Mouse (Mus musculus): ENCODE data around the gene Sucla2. TPM values are rescaled to one million over a fixed set of nuclear protein-coding genes. Genes with fewer than 3 reads are reported as not detected.

The Sucla2 gene
- polyA plus RNA-seq, 1 experiment from 2014 or later, result 103 TPM

DNA sequence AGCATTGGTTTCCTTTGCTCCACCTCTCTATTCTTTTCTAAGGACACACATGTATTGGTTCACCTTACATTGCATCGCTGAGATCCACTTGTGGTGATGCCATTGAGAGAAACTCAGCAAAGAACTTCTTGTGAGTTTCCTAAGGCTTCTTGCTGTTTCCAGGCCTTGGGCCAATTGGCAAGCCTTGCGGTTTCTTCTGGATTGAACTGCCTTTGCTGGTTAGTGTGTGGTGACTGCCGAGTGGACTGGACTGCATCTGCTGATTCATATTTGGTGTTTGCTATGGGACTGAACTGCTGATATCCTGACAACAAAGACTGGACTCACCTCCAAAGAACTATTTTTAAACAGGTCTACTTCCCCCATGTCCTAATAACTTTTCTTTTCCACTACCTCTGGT is 109.2 kb downstream of the Sucla2 start:
- Histone ChIP-seq H3K36me3 (no peaks in the 10 kb centered on the region), H3K27me3 (no peaks in the 10 kb centered on the region), H3K9me3 (replicated peaks) (no peaks in the 10 kb centered on the region), H3K4me3 (no peak overlapping the region), H3K27ac (no peak overlapping the region), H3K9ac (no peak overlapping the region), H3K4me1 (no peaks in the 10 kb centered on the region), H3K4me2 (replicated peaks) (no peak overlapping the region)
- ATAC-seq (ENCODE audit: low FRiP score), result no peak
- WGBS, result 92% methylated on average over 3 of the region's 3 CpGs

DNA sequence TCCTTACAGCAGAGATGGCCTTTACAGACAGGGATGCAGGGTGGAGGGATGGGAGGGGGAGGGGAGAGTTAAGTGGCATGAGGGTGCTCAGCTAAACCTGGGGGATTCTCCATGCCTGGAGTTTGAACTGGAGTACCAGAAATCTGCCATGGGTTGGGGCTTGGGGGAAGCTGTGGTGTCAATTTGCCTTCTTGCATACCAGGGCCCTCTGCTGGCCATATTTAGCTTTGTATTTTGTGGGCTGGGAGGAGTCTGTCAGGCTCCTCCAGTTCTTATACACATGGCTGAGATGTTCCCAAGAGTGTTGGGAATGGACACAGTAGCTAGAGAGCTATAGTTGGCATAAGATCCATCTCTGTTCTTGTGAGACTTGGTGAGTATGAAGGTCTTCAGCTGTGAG is 112.3 kb downstream of the Sucla2 start:
- ATAC-seq (ENCODE audit: low FRiP score), result no peak
- H3K36me3 ChIP-seq, result no peaks in the 10 kb centered on the region
- no peaks in the 10 kb centered on the region for H3K9me3 ChIP-seq (replicated peaks)
- H3K27ac ChIP-seq, result no peak overlapping the region
- H3K4me2 ChIP-seq (replicated peaks), result no peak overlapping the region
- H3K4me1 ChIP-seq, result no peaks in the 10 kb centered on the region
- H3K4me3 ChIP-seq, result no peak overlapping the region
- no peaks in the 10 kb centered on the region for H3K27me3 ChIP-seq
- no peak overlapping the region for H3K9ac ChIP-seq

Other genes starting within 250 kb of the Sucla2 start
- gene Rb1, start 199.5 kb upstream of the Sucla2 start, polyA plus RNA-seq (2016; fragmentation: Nextera tagmentation; extraction: Ambion mirVana), result 34.2 and 36.4 TPM in 2 replicates
- gene Itm2b, start 140.0 kb upstream of the Sucla2 start, polyA plus RNA-seq (2016; fragmentation: Nextera tagmentation; extraction: Ambion mirVana), result 462 and 486 TPM in 2 replicates
- 81.8 and 90.3 TPM in 2 replicates for gene Med4, start 15.3 kb upstream of the Sucla2 start, polyA plus RNA-seq (2016; fragmentation: Nextera tagmentation; extraction: Ambion mirVana)
- 11.0 and 11.8 TPM in 2 replicates for gene Nudt15, start 22.9 kb downstream of the Sucla2 start, polyA plus RNA-seq (2016; fragmentation: Nextera tagmentation; extraction: Ambion mirVana)
- not detected in 2 replicates for gene Gm21750, start 135.9 kb downstream of the Sucla2 start, polyA plus RNA-seq (2016; fragmentation: Nextera tagmentation; extraction: Ambion mirVana)

All from hindbrain, embryonic 12.5 days (tissue).